Mouse (Mus musculus) small intestine, adult 2 months (tissue): ENCODE results near the gene Six2.

ENCODE experiments used
- CTCF ChIP-seq: fragments of 200-500 bp; IDR thresholded peaks from 2 replicates; pipeline ENCODE4 v1.5.1; 2012; ENCODE audit warnings: low read depth, mild to moderate bottlenecking, control low read depth, inconsistent platforms, low read length, moderate library complexity, mixed read lengths; ENCODE audit not compliant: insufficient replicate concordance, insufficient read length; ENCODE audit errors: extremely low read depth
- POLR2A ChIP-seq: fragments of 200-500 bp; IDR thresholded peaks from 2 replicates; pipeline ENCODE4 v1.6.1; 2012; ENCODE audit warnings: low read depth, mild to moderate bottlenecking, control low read depth, inconsistent platforms, low read length, moderate library complexity

GRCm38 (mm10) chr17:85664202-85664601 lies 23.9 kb downstream of the Six2 start:
- no peak for TF ChIP-seq POLR2A
- TF ChIP-seq CTCF: no peak
